Mouse (Mus musculus) urinary bladder, postnatal 36 days (tissue): Measurements from ENCODE around the gene Pcbp2.
A peak's percentile ranks its signal among the peaks of the same experiment; 100 is the strongest.

Experiments
- DNase-seq, 2 experiments: peaks; one replicate each; pipeline ENCODE4 v3.0.0; 2022; ENCODE audit warnings: low spot score in 2 of 2, mixed read lengths in 1 of 2

Gene Pcbp2

GRCm38 (mm10) chr15:102463666-102464065 lies 6.7 kb upstream of the Pcbp2 start:
- no peak for DNase-seq

- DNase-seq, result no peak
Observed at GRCm38 (mm10) chr15:102468675-102469370, 1.5 kb upstream of the Pcbp2 start.

GRCm38 (mm10) chr15:102470605-102471294 lies 411 bp downstream of the Pcbp2 start:
- DNase-seq, result peak; percentile 70 to 74

GRCm38 (mm10) chr15:102471295-102471645 lies 931 bp downstream of the Pcbp2 start:
- DNase-seq, result no peak

GRCm38 (mm10) chr15:102471727-102472126 lies 1.4 kb downstream of the Pcbp2 start:
- no peak for DNase-seq

GRCm38 (mm10) chr15:102473246-102473645 lies 2.9 kb downstream of the Pcbp2 start:
- no peak for DNase-seq

GRCm38 (mm10) chr15:102474520-102474919 lies 4.2 kb downstream of the Pcbp2 start:
- DNase-seq, result no peak

GRCm38 (mm10) chr15:102483136-102483535 lies 12.8 kb downstream of the Pcbp2 start:
- no peak for DNase-seq

GRCm38 (mm10) chr15:102485853-102486252 lies 15.5 kb downstream of the Pcbp2 start:
- DNase-seq, result no peak

- DNase-seq, result no peak
Observed at GRCm38 (mm10) chr15:102487664-102488063, 17.3 kb downstream of the Pcbp2 start.

- DNase-seq, result no peak
Observed at GRCm38 (mm10) chr15:102498322-102498721, 28.0 kb downstream of the Pcbp2 start.

- DNase-seq, result no peak
Observed at GRCm38 (mm10) chr15:102499370-102499769, 29.0 kb downstream of the Pcbp2 start.

- no peak for DNase-seq
Observed at GRCm38 (mm10) chr15:102499851-102500250, 29.5 kb downstream of the Pcbp2 start.

GRCm38 (mm10) chr15:102500479-102500878 lies 30.1 kb downstream of the Pcbp2 start:
- no peak for DNase-seq

- no peak for DNase-seq
Observed at GRCm38 (mm10) chr15:102501084-102501814, 30.9 kb downstream of the Pcbp2 start.

- no peak for DNase-seq
Observed at GRCm38 (mm10) chr15:102502254-102502840, 32.0 kb downstream of the Pcbp2 start.

GRCm38 (mm10) chr15:102503447-102503846 lies 33.1 kb downstream of the Pcbp2 start, which contains the start of gene Gm10337:
Gm10337 (plus strand) TSS chr15:102503722.
- no peak for DNase-seq

- no peak for DNase-seq
Observed at GRCm38 (mm10) chr15:102503924-102504782, 33.8 kb downstream of the Pcbp2 start.

GRCm38 (mm10) chr15:102505073-102505769 lies 34.9 kb downstream of the Pcbp2 start:
- DNase-seq, result no peak

GRCm38 (mm10) chr15:102505770-102506463 lies 35.6 kb downstream of the Pcbp2 start:
- DNase-seq, result no peak
